Mouse (Mus musculus) heart, embryonic 14.5 days (tissue): ENCODE results near the gene Nubpl. TPM values are rescaled to one million over a fixed set of nuclear protein-coding genes. Genes with fewer than 3 reads are reported as not detected.

Experiments used
- ATAC-seq: fragments of 200-750 bp; cut with Nextera tagmentation; 2 replicates; pipeline ENCODE4 v1.8.0; 2017; ENCODE audit warnings: low read depth, moderate TSS enrichment; ENCODE audit not compliant: insufficient number of reproducible peaks, insufficient read depth, low FRiP score
- H3K27ac ChIP-seq, 2 experiments: fragments of 200-500 bp in 1 of 2; fragments of 300-500 bp in 1 of 2; sonication (generic) in 1 of 2; replicated peaks in 1 of 2; 2 replicates each; pipeline ENCODE4 v1.5.1; 2012 to 2014; ENCODE audit warnings: low read depth in 2 of 2, low read length in 2 of 2, control low read depth in 1 of 2, mild to moderate bottlenecking in 1 of 2, mixed read lengths in 1 of 2; ENCODE audit not compliant: control insufficient read depth in 1 of 2, insufficient read depth in 1 of 2
- H3K27me3 ChIP-seq: fragments of 300-500 bp; sonication (generic); 2 replicates; pipeline ENCODE4 v1.6.1; 2014; ENCODE audit warnings: mild to moderate bottlenecking, low read length, control low read depth; ENCODE audit not compliant: control insufficient read depth, insufficient read depth
- H3K36me3 ChIP-seq: fragments of 300-500 bp; sonication (generic); 2 replicates; pipeline ENCODE4 v1.6.1; 2014; ENCODE audit warnings: mild to moderate bottlenecking, control low read depth, low read length, mixed read lengths; ENCODE audit not compliant: control insufficient read depth, insufficient read depth
- H3K4me1 ChIP-seq, 2 experiments: fragments of 200-500 bp in 1 of 2; fragments of 300-500 bp in 1 of 2; sonication (generic) in 1 of 2; 2 replicates each; pipeline ENCODE4 v1.6.1; 2012 to 2014; ENCODE audit warnings: low read length in 2 of 2, control low read depth in 1 of 2, mixed read lengths in 1 of 2; ENCODE audit not compliant: control insufficient read depth in 2 of 2, insufficient read depth in 2 of 2
- H3K4me2 ChIP-seq: fragments of 300-500 bp; sonication (generic); 2 replicates; pipeline ENCODE4 v1.6.1; 2014; ENCODE audit warnings: mild to moderate bottlenecking, low read length
- H3K4me3 ChIP-seq, 2 experiments: fragments of 200-500 bp in 1 of 2; fragments of 300-500 bp in 1 of 2; sonication (generic) in 1 of 2; 2 replicates each; pipeline ENCODE4 v1.5.1; 2012 to 2014; ENCODE audit warnings: low read length in 2 of 2, mild to moderate bottlenecking in 2 of 2, control low read depth in 1 of 2, low read depth in 1 of 2, moderate library complexity in 1 of 2; ENCODE audit not compliant: control insufficient read depth in 1 of 2, insufficient read depth in 1 of 2
- H3K9ac ChIP-seq: fragments of 300-500 bp; sonication (generic); 2 replicates; pipeline ENCODE4 v1.6.1; 2014; ENCODE audit warnings: mild to moderate bottlenecking, low read length
- H3K9me3 ChIP-seq: fragments of 300-500 bp; sonication (generic); 2 replicates; pipeline ENCODE4 v1.6.1; 2016; ENCODE audit warnings: low read length, control low read depth; ENCODE audit not compliant: control insufficient read depth
- WGBS: fragments of 180-500 bp; shearing (Covaris S2); extraction: QIAGEN DNeasy Blood & Tissue Kit; methylation state at CpG from one replicate; pipeline ENCODE4 v1.1.7; 2014; 5-methylcytosine and 5-hydroxymethylcytosine counted together
- polyA plus RNA-seq: library from polyadenylated mRNA; unstranded; fragments of >200 nt; fragmentation: Nextera tagmentation; extraction: Ambion mirVana; gene quantifications from 2 replicates; pipeline ENCODE4 v1.2.1, GENCODE M21; 2014

Nubpl gene
- polyA plus RNA-seq, 1 experiment from 2014 or later = 13.1 TPM

- WGBS = 5% methylated on average over 10 of the region's 10 CpGs
- peaks cover 2 to 8% of the 10 kb centered on the region in 2 experiments; a peak in 3 of 4 replicates for H3K4me1 ChIP-seq
- H3K27ac ChIP-seq = peak overlapping the region; percentile 12 to 22; a peak in 2 of 4 replicates
- no peaks in the 10 kb centered on the region for H3K27me3 ChIP-seq
- no peaks in the 10 kb centered on the region for H3K9me3 ChIP-seq
- peak overlapping the region; percentile 2 to 10; a peak in 2 of 4 replicates for H3K4me3 ChIP-seq
- peak overlapping the region; percentile 52 for H3K4me2 ChIP-seq
- ATAC-seq = no peak
- H3K9ac ChIP-seq = peak overlapping the region; percentile 22; the same call in 1 of the 2 replicates
- no peaks in the 10 kb centered on the region for H3K36me3 ChIP-seq
These were observed 34.7 kb downstream of the Nubpl start for GRCm38 (mm10) chr12:52132256-52132655.

GRCm38 (mm10) chr12:52138296-52138695 is 40.8 kb downstream of the Nubpl start:
- Histone ChIP-seq H3K9ac (no peak overlapping the region), H3K27ac (no peak overlapping the region), H3K4me3 (no peak overlapping the region), H3K4me2 (no peak overlapping the region), H3K4me1 (no peaks in the 10 kb centered on the region), H3K27me3 (no peaks in the 10 kb centered on the region), H3K36me3 (no peaks in the 10 kb centered on the region), H3K9me3 (no peaks in the 10 kb centered on the region)
- 85% methylated on average over 4 of the region's 4 CpGs for WGBS
- ATAC-seq = no peak

DNA sequence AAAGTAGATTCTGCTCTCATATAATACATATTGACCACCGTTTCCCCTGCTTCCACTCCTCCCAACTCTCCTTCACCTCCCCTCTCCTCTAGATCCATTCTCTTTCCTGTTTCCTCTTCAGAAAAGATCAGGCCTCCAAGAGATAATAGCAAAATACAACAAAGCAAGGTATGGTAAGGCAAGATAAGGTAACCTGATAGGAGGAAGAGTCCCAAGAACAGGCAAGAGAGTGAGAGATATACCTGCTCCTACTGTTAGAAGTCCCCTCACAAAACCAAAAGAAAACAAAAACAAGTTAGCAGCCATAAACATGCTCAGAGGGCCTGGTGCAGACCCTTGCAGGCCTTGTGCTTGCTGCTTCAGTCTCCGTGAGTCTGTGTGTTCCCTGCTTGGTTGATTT is 49.1 kb downstream of the Nubpl start:
- Histone ChIP-seq H3K27ac (no peak overlapping the region), H3K4me2 (no peak overlapping the region), H3K4me3 (no peak overlapping the region), H3K9ac (no peak overlapping the region), H3K27me3 (no peaks in the 10 kb centered on the region), H3K36me3 (peaks cover 7% of the 10 kb centered on the region; the same call in 1 of the 2 replicates), H3K4me1 (0 out of 4 replicates have a peak, but pooled peaks cover 0 to 6% of the 10 kb centered on the region in 2 experiments), H3K9me3 (0 out of 2 replicates have a peak, but pooled peaks cover 6% of the 10 kb centered on the region)
- ATAC-seq = no peak
- WGBS = 60% methylated on average over 2 of the region's 2 CpGs

DNA sequence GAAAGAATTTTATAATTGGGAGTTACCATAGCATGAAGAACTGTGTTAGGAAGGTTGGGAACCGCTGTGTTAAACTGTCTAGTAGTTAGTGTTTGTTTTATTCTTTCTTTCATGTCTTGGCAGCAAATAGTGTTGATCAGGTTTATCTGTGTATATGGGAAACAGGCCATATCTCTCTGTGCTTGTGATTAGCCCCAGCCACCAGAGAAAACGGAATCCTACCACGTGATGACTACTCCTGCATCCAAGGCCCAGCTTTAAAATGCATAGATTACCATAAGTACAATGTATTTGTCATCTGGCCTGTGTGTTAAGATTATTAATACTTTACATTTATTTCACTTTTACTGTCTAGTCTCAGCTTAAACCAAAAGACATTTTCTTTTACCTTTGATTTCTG is 51.9 kb downstream of the Nubpl start:
- ATAC-seq = no peak
- Histone ChIP-seq H3K27me3 (no peaks in the 10 kb centered on the region), H3K4me1 (0 out of 4 replicates have a peak, but pooled peaks cover 0 to 6% of the 10 kb centered on the region in 2 experiments), H3K36me3 (peaks cover under 1% of the 10 kb centered on the region; the same call in 1 of the 2 replicates), H3K4me3 (no peak overlapping the region), H3K9ac (no peak overlapping the region), H3K9me3 (no peaks in the 10 kb centered on the region), H3K27ac (no peak overlapping the region), H3K4me2 (no peak overlapping the region)
- WGBS = 57% methylated on average over 3 of the region's 3 CpGs

GRCm38 (mm10) chr12:52152071-52152470 is 54.5 kb downstream of the Nubpl start:
- no peak for ATAC-seq
- Histone ChIP-seq H3K36me3 (no peaks in the 10 kb centered on the region), H3K9me3 (no peaks in the 10 kb centered on the region), H3K4me3 (no peak overlapping the region), H3K4me1 (0 out of 4 replicates have a peak, but pooled peaks cover 0 to 6% of the 10 kb centered on the region in 2 experiments), H3K4me2 (no peak overlapping the region), H3K27me3 (no peaks in the 10 kb centered on the region), H3K27ac (no peak overlapping the region), H3K9ac (no peak overlapping the region)
- WGBS = 91% methylated on average over 3 of the region's 3 CpGs

DNA sequence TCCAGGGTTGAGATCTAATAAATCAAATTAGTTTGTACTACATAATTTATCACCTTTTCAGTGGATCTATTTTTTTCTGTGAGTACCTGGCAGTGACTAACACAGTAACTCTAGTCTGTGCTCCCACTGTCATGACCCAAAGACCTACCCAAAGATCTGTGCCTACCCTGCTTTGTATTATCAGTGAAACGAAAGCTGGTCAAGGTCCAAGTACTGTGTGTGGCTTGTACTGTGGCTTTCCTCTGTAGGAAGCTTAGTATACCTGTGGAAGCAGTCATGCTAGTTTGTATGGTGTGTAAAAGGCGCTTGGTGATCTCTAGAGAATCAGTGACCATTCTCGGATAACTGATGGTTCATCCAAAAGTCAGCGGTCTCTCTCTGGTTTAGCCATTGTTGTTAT is 57.4 kb downstream of the Nubpl start:
- no peaks in the 10 kb centered on the region for H3K36me3 ChIP-seq
- H3K27me3 ChIP-seq = no peaks in the 10 kb centered on the region
- H3K27ac ChIP-seq = no peak overlapping the region
- H3K4me3 ChIP-seq = no peak overlapping the region
- no peaks in the 10 kb centered on the region for H3K4me1 ChIP-seq
- 87% methylated on average over 4 of the region's 4 CpGs for WGBS
- no peak for ATAC-seq
- H3K9me3 ChIP-seq = no peaks in the 10 kb centered on the region
- no peak overlapping the region for H3K4me2 ChIP-seq
- H3K9ac ChIP-seq = no peak overlapping the region

- Histone ChIP-seq H3K27me3 (no peaks in the 10 kb centered on the region), H3K4me2 (no peak overlapping the region), H3K9me3 (no peaks in the 10 kb centered on the region), H3K36me3 (no peaks in the 10 kb centered on the region), H3K27ac (no peak overlapping the region), H3K4me1 (no peaks in the 10 kb centered on the region), H3K4me3 (no peak overlapping the region), H3K9ac (no peak overlapping the region)
- ATAC-seq = no peak
These were observed 66.9 kb downstream of the Nubpl start for GRCm38 (mm10) chr12:52164414-52164813.

DNA sequence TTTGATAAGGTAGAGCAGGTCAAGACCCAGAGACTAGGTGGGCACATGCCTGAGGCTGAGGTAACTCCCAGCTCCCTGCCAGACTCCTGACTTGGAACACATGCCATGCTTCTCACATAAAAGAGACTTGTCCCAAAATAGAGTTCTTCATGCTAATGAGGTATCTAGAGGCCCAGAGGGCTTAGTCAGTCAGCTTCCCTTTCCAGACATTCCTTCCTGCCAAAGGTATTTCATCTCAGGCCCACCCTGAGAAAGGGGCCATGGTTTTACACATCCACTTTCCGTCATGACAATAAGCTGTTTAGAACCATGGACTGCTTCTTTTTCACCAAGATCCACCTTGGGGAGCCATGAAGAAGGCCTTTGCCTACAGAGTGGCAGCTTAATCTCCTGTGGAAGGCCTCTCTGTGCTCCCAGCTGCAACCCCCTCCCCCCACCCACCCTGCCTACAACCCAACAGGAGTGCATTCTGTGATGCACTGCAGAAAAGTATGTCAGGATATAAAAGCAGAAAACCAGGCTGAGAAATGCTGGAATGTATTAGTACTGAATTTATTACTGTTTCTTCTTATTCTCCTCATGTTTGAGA is 88.8 kb downstream of the Nubpl start:
- no peak overlapping the region for H3K9ac ChIP-seq
- H3K36me3 ChIP-seq = no peaks in the 10 kb centered on the region
- peak overlapping the region; percentile 70 to 80 for H3K27ac ChIP-seq
- 24% methylated on average over 1 of the region's 1 CpGs for WGBS
- H3K4me2 ChIP-seq = 0 out of 2 replicates have a peak overlapping the region, but pooled peaks have one; percentile 12
- H3K9me3 ChIP-seq = no peaks in the 10 kb centered on the region
- no peaks in the 10 kb centered on the region for H3K27me3 ChIP-seq
- H3K4me1 ChIP-seq = peaks cover 5 to 17% of the 10 kb centered on the region in 2 experiments
- no peak overlapping the region for H3K4me3 ChIP-seq
- ATAC-seq = no peak
